Comparison of ENCODE assay signal across 9 mouse cellular contexts in the genomic region with DNA sequence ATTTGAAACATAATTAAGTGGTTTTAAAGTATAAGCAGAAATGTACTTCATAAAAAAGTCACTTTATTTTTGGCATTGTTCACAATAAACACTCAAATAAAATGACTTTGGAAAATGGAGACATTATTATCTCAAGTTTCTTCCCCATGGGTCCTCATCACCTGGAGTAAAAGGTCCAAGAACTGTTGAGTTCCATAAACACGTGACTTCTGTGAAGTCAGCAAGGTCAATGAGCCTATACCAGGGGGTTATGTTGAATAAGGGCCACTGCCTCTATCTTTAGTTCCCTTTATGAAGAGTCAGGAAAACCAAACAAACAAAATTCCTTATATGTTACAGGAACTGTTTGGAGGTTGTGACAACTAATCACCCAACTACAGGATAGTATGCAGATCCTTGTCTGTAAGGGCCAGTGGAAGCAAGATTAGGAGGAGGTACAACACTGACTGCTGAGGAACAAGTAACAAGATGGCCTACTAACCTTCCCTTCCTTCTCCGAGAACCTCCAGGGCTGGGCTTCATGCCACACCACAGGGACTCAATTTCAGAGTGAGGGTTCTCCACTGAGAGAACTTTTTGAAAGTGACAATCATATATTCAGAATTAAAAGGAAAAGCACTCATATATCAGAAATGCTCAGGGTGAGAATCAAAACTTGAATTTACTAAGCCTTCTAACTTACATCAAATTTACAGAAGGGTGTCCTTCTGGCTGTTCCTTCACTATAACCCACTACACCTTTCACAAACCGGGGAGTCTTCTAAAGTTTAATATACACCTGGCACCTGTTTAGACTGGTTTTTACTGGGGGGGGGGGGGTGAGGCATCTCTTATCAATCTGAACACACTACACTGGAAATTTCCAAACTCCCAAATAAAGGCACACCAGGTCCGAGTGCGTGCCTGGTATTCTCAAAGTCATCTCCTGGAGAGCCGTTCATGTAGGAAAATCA.
DNase-seq lines count a peak whose midpoint lies in the region; ATAC-seq lines count a peak whose summit lies in the region.
"Had no signal": no experiment of that assay in that cellular context is flagged by ENCODE, and none has a peak within 500 bp of the region (broad histone marks: within the 10 kb centered on the region; RNA-seq: fewer than 3 reads in every experiment).

No protein-coding gene starts in this region.

- no peaks in the 10 kb centered on the region for H3K9me3 ChIP-seq in embryonic facial prominence, embryonic 13.5 days
- H3K9me3 ChIP-seq in limb, embryonic 10.5 days (replicated peaks): no peaks in the 10 kb centered on the region
- H3K9me3 ChIP-seq in neural tube, embryonic 14.5 days (ENCODE audit: control insufficient read depth, low read length): no peaks in the 10 kb centered on the region

- H3K27ac ChIP-seq in embryonic facial prominence, embryonic 13.5 days: no peak overlapping the region
- H3K27ac ChIP-seq in limb, embryonic 10.5 days: peak overlapping the region; percentile 92; the same call in 1 of the 2 replicates
- no peak overlapping the region for H3K27ac ChIP-seq in neural tube, embryonic 14.5 days (ENCODE audit: low read depth, low read length)

- peaks cover 9% of the 10 kb centered on the region for H3K4me1 ChIP-seq in embryonic facial prominence, embryonic 13.5 days
- H3K4me1 ChIP-seq in limb, embryonic 10.5 days: peaks cover 11% of the 10 kb centered on the region
- peaks cover 5% of the 10 kb centered on the region; the same call in 1 of the 2 replicates for H3K4me1 ChIP-seq in neural tube, embryonic 14.5 days (ENCODE audit: control insufficient read depth, insufficient read depth, low read length)

- no peaks in the 10 kb centered on the region for H3K36me3 ChIP-seq in embryonic facial prominence, embryonic 13.5 days
- H3K36me3 ChIP-seq in limb, embryonic 10.5 days: no peaks in the 10 kb centered on the region
- H3K36me3 ChIP-seq in neural tube, embryonic 14.5 days (ENCODE audit: control insufficient read depth, insufficient read depth, low read length): no peaks in the 10 kb centered on the region

- peak overlapping the region; percentile 79 for H3K9ac ChIP-seq in embryonic facial prominence, embryonic 13.5 days
- peak overlapping the region; percentile 77; the same call in 1 of the 2 replicates for H3K9ac ChIP-seq in neural tube, embryonic 14.5 days (replicated peaks; ENCODE audit: low read depth, low read length)

- H3K27me3 ChIP-seq in embryonic facial prominence, embryonic 13.5 days: no peaks in the 10 kb centered on the region
- no peaks in the 10 kb centered on the region for H3K27me3 ChIP-seq in limb, embryonic 10.5 days (ENCODE audit: low read depth, poor library complexity, severe bottlenecking)
- no peaks in the 10 kb centered on the region for H3K27me3 ChIP-seq in neural tube, embryonic 14.5 days (ENCODE audit: control insufficient read depth, insufficient read depth, low read length)
- H3K27me3 ChIP-seq: CH12.LX had no signal

- H3K4me3 ChIP-seq in embryonic facial prominence, embryonic 13.5 days: peak overlapping the region; percentile 68
- peak overlapping the region; percentile 85 for H3K4me3 ChIP-seq in limb, embryonic 10.5 days
- peak overlapping the region; percentile 86 for H3K4me3 ChIP-seq in neural tube, embryonic 14.5 days (ENCODE audit: low read depth, low read length)

- 44% methylated on average over 6 of the region's 6 CpGs for WGBS in embryonic facial prominence, embryonic 13.5 days
- WGBS in limb, embryonic 10.5 days: 62% methylated on average over 6 of the region's 6 CpGs
- WGBS in neural tube, embryonic 14.5 days: 44% methylated on average over 6 of the region's 6 CpGs

- peak; percentile 17 for DNase-seq in adrenal gland, adult 2 months
- no peak for DNase-seq in adrenal gland, postnatal 14 days
- peak; percentile 26 for DNase-seq in 3T3-L1 (ENCODE audit: low read depth, low spot score)
- no peak for DNase-seq in limb, embryonic 10.5 days (ENCODE audit: low spot score)
- DNase-seq in right cerebral cortex, postnatal 36 days (ENCODE audit: low spot score in 2 of 2): no peak
- DNase-seq in gastrocnemius, postnatal 25 days: no peak

- H3K4me2 ChIP-seq in embryonic facial prominence, embryonic 13.5 days: peak overlapping the region; percentile 85
- H3K4me2 ChIP-seq in neural tube, embryonic 14.5 days (ENCODE audit: low read depth, low read length): peak overlapping the region; percentile 90

- ATAC-seq in embryonic facial prominence, embryonic 13.5 days (ENCODE audit: insufficient number of reproducible peaks, insufficient read depth, low FRiP score, low TSS enrichment, low read depth): no peak
- ATAC-seq in neural tube, embryonic 14.5 days (ENCODE audit: low read depth): no peak

Comparison
In these comparisons a context has a peak if more than half of its experiments do, and no peak if none do; other contexts are left out.
1. DNase-seq: peak in adrenal gland, adult 2 months (single experiment) and 3T3-L1 (single experiment); none in adrenal gland, postnatal 14 days (single experiment), limb, embryonic 10.5 days (single experiment), right cerebral cortex, postnatal 36 days (0 of 2) and gastrocnemius, postnatal 25 days (single experiment).
2. Peak in every context shown above with its lines, with median percentiles within 50 percentile points of each other: H3K4me3 ChIP-seq.